Mouse (Mus musculus) C2C12 (cell line): ENCODE measurements around the gene Thbd.

Experiments
- CEBPB ChIP-seq: IDR thresholded peaks from one replicate; pipeline ENCODE4 v1.6.1; 2011; ENCODE audit warnings: low read depth, mild to moderate bottlenecking, control low read depth, moderate library complexity
- CTCF ChIP-seq: IDR thresholded peaks from one replicate; pipeline ENCODE4 v1.5.1; 2011; ENCODE audit not compliant: control insufficient read depth, insufficient read depth, insufficient read length
- FOSL1 ChIP-seq: IDR thresholded peaks from one replicate; pipeline ENCODE4 v1.8.0; 2011; ENCODE audit warnings: mild to moderate bottlenecking, low read length; ENCODE audit not compliant: poor library complexity, insufficient read depth, severe bottlenecking
- MAX ChIP-seq: IDR thresholded peaks from one replicate; pipeline ENCODE4 v1.6.1; 2011; ENCODE audit warnings: mild to moderate bottlenecking, control low read depth
- MYOG ChIP-seq: IDR thresholded peaks from one replicate; pipeline ENCODE4 v1.6.1; 2011; ENCODE audit not compliant: control insufficient read depth, insufficient read length; ENCODE audit errors: extremely low read depth
- USF1 ChIP-seq: IDR thresholded peaks from one replicate; pipeline ENCODE4 v1.6.1; 2011; ENCODE audit warnings: low read depth, mild to moderate bottlenecking, control low read depth, moderate library complexity

- no peak for TF ChIP-seq CTCF
- no peak for TF ChIP-seq MAX
- TF ChIP-seq MYOG, result no peak
- no peak for TF ChIP-seq USF1
- no peak for TF ChIP-seq FOSL1
- no peak for TF ChIP-seq CEBPB
These were observed 11.2 kb upstream of the Thbd start for GRCm38 (mm10) chr2:148419151-148419550.
